Mouse (Mus musculus) ovary, adult 10 weeks (tissue): ENCODE measurements around the gene Zfp646. TPM values are rescaled to one million over a fixed set of nuclear protein-coding genes. Genes with fewer than 3 reads are reported as not detected.

Experiments used
- polyA plus RNA-seq: library from polyadenylated mRNA; stranded (reverse); fragments of 350-450 nt; fragmentation: Illumina TruSeq; extraction: RNeasy Lipid Tissue Mini Kit (QIAGEN cat#74804); gene quantifications from one replicate; pipeline ENCODE4 v1.2.3, GENCODE M21; 2014

Gene Zfp646
- 9.1 TPM for polyA plus RNA-seq

DNA sequence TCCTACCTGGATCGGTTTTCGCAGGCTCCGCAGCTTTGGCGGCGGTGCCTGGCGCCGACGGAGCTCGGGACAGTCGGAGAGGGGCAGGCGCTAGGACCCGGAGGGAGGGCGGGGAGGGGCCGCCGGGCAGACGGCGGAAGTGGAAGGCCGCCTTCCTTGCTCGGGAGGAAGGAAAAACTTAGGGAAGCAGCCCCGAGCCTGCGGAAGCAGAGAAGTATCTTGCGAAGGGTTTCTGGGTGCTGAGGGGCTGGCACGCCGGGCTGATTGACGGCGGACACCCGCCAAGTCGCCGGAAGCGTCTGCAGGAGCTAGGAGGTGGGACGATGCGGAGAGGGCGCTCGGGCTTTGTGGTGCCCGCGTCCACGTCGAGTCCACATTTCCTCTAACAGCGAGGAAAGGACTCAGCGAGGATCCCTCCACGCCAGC is at the start of gene Zfp646:
TSS of gene Zfp646 (plus strand) at position 181 of the 426 bp plus-strand sequence.

DNA sequence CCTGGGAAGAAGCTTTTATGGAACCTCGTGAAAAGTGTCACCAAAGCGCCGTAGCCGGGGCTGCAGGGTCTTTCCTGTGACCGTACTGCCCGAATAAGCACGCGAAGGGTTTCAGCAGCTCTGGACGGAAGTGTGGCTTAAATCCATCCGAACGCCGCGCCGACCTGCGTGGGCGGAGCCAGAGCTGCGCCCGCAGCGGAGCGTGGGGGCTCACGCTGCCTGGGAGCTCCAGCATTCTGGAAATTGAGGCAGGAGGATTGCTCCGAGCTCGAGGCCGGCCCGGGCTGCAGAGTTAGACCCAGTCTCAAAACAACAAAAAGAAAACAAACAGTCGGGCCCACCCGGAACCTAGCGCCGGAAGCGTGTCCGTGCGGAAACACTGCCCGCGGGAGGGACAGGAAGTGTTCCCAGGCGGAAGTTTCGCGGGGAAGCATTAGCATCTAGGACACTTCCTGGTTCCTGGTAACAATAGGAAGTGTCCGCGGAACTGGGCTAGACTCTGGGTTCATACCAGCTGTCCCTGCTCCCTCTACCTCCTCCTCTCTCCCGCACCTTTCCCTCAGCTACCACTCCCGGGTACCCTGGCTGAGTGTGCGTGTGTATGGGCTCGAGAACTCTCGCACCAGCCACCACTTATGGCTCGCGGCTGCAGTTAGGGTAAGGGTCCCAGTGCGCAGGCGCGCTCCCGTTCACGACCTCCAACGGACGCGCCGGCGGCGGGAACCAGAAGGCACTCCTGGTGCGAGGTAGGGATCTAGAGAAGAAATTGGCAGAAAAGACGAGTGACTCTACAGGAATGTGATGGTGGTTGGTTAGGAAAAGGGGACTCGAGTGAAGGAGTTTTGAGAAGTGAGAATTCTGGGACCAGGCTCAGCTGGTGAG is 687 bp downstream of the Zfp646 start, which contains the start of gene Zfp668:
TSS of gene Zfp668 (minus strand) at position 362 of the 882 bp plus-strand sequence.

DNA sequence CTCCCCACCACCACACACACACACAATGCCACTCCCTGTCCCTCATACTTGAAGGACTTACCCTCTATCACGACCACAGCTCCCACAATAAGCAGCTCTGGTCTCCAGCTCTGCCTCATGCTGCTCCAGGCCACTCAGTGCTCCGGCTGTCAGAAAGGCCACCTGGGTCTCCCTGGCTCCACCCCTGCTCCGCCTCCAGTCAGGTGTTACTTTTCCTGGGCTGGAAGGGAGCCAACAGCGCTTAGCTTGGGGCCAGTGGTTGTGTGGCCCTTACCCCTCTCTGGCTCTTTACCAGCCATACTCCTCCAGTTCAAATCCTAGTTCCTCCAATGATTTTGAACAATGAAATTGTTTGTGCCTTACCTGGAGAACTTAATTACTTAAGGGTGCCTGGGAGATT is 14.8 kb downstream of the Zfp646 start, which contains the start of gene Prss53:
TSS of gene Prss53 (minus strand) at position 173 of the 400 bp plus-strand sequence.

DNA sequence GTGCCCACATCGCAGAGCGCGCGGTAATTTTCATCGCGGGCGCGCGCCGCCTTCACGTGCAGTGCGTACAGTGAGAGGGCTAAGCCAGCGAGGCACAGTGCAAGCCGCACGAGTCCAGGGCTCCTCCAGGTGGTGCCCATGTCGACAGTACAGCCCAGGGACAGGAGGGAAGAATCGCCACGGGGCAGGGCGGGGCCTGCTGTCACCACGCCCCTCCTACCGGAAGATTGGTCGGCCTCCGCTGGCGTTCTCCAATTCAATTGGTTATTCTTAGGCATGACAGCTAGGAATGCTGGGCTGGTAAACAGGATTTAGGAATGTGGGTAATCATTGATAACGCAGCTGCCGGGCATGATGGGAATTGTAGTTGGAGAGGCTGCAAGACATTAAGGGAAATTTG is 19.4 kb downstream of the Zfp646 start, which contains the start of the genes Gm21974 and Vkorc1:
TSS of gene Gm21974 (minus strand) at position 13 of the 400 bp plus-strand sequence.
TSS of gene Vkorc1 (minus strand) at position 176 of the 400 bp plus-strand sequence.

DNA sequence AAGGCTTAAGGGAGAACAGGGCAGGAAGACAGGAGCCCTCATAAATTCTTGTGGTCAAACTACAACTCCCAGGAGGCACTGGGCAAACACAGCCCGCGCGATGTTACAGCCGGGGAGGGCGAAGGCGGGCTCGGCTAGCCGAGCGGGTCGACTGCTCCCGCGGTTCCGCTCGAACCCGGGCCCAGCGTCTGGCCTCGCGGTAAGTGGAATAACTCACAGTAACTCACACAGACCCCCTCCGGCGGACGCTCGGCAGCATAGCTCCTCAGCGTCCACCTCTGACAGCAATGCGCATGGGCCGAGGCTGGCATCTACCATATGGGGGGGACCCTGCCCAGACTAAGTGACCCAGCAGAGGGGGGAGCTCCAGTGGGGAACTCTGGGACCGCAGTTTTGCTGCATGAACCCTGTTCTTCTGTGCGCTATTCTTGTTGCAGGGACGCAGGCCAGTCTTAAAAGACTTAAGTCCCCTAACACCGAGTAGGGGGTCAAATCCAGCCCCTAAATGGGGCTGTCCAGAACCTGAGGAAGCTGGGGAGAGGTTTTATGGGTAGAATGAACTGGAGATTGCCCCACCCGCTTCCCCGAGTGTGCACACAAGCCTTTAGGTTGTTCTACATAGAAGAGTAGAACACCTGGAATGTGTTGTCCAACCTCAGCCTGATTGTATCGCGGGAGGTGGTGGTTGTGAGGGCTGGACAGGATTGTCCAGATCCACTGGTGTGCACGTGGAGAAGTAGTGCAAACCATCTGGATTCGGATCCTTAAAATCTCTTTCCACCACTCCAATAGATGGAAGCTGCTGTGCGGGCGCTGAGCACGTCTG is 28.2 kb downstream of the Zfp646 start, which contains the start of gene Bckdk:
TSS of gene Bckdk (plus strand) at position 112 of the 826 bp plus-strand sequence.

DNA sequence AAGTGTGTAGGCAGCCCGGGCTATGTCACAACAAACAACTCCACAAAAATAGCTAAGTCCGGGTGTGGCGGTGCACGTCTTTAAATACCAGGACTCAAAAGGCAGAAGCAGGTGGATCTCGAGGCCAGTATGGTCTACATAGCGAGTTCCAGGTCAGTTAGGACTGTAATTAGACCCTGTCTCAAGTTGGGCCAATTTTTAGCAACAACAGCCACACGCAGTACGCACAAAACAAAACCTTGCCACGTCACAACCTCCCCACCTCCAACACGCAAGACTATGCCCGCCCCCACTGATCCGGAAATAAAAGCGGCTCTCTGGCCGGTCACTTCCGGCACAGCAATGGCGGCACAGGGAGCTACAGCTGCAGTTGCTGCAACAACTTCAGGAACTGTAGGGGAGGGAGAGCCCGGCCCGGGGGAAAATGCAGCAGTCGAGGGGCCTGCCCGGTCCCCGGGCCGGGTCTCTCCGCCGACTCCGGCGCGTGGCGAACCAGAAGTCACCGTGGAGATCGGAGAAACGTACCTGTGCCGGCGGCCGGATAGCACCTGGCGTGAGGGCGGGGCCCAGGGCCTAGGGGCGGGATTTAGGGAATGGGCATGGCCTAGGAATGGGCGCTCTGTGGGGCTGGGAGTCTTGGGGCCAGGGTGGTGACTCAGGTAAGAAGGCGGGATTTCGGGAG is 36.3 kb downstream of the Zfp646 start, which contains the start of gene Kat8:
TSS of gene Kat8 (plus strand) at position 327 of the 682 bp plus-strand sequence.

DNA sequence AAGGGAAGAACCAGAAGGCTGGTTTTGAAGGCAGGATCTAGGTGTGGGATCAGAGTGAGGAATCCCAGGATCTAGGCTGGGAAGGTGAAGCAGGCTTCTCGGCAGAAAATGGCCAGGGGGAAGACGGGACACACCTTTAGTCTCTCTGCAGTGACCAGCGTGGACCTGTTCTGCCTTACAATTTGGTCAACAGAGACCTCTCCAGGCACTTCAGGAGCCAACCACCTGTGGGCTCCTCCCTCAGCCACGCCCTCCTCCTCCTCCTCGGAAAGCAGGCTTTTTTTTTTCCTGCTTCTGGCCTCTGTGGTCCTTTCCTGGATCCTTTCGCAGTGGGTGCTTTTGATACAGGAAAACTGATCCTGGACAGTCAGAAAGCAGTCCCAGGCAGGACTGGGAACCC is 53.9 kb downstream of the Zfp646 start, which contains the start of gene Prss8:
TSS of gene Prss8 (minus strand) at position 182 of the 400 bp plus-strand sequence.

Other genes starting within 250 kb of the Zfp646 start
- gene Bcl7c, start 167.3 kb upstream of the Zfp646 start, polyA plus RNA-seq, result 6.5 TPM
- gene Ctf1, start 163.5 kb upstream of the Zfp646 start, polyA plus RNA-seq, result 2.4 TPM
- not detected for gene Ctf2, start 144.1 kb upstream of the Zfp646 start, polyA plus RNA-seq
- gene Fbxl19, start 131.7 kb upstream of the Zfp646 start, polyA plus RNA-seq, result 0.66 TPM
- gene Orai3, start 106.4 kb upstream of the Zfp646 start, polyA plus RNA-seq, result 2.7 TPM
- gene Setd1a, start 99.6 kb upstream of the Zfp646 start, polyA plus RNA-seq, result 6.6 TPM
- not detected for gene Gm49388, start 90.6 kb upstream of the Zfp646 start, polyA plus RNA-seq
- gene Hsd3b7, start 75.6 kb upstream of the Zfp646 start, polyA plus RNA-seq, result 8.1 TPM
- 12.8 TPM for gene Stx4a, start 51.9 kb upstream of the Zfp646 start, polyA plus RNA-seq
- gene Stx1b, start 51.7 kb upstream of the Zfp646 start, polyA plus RNA-seq, result 1.1 TPM
- gene Zfp668, start 607 bp downstream of the Zfp646 start, polyA plus RNA-seq, result 4.3 TPM
- gene Prss53, start 14.7 kb downstream of the Zfp646 start, polyA plus RNA-seq, result not detected
- gene Gm21974, start 19.2 kb downstream of the Zfp646 start, polyA plus RNA-seq, result not detected
- 68.1 TPM for gene Vkorc1, start 19.4 kb downstream of the Zfp646 start, polyA plus RNA-seq
- 3.2 TPM for gene Bckdk, start 27.9 kb downstream of the Zfp646 start, polyA plus RNA-seq
- 7.5 TPM for gene Kat8, start 36.3 kb downstream of the Zfp646 start, polyA plus RNA-seq
- not detected for gene Prss8, start 53.9 kb downstream of the Zfp646 start, polyA plus RNA-seq
- gene Prss36, start 70.5 kb downstream of the Zfp646 start, polyA plus RNA-seq, result not detected
- 903 TPM for gene Fus, start 91.2 kb downstream of the Zfp646 start, polyA plus RNA-seq
- 5.3 TPM for gene Pycard, start 117.6 kb downstream of the Zfp646 start, polyA plus RNA-seq
- gene Trim72, start 127.7 kb downstream of the Zfp646 start, polyA plus RNA-seq, result not detected
- 5.8 TPM for gene Itgam, start 186.4 kb downstream of the Zfp646 start, polyA plus RNA-seq
- not detected for gene Gm49368, start 186.5 kb downstream of the Zfp646 start, polyA plus RNA-seq